Mouse (Mus musculus) erythroid progenitor cell, adult 5-6 weeks (primary cell): ENCODE results near the gene Mcmbp. TPM values are rescaled to one million over a fixed set of nuclear protein-coding genes. Genes with fewer than 3 reads are reported as not detected.
A peak's percentile ranks its signal among the peaks of the same experiment; 100 is the strongest.

Source experiments
- ATAC-seq: replicated peaks from 2 replicates; pipeline ENCODE4 v1.8.0; 2016; ENCODE audit warnings: moderate number of reproducible peaks, mild to moderate bottlenecking, moderate TSS enrichment, inconsistent platforms; ENCODE audit not compliant: poor library complexity, low FRiP score, severe bottlenecking
- total RNA-seq, 2 experiments: library from RNA; stranded (forward) in 1 of 2; stranded (reverse) in 1 of 2; fragments of 150-400 nt in 1 of 2; fragments of 186-747, 209-891 nt in 1 of 2; gene quantifications; 2 replicates each; pipeline versions ENCODE4 v1.2.3 to v1.2.4; 2015 to 2017; ENCODE audit warnings: low replicate concordance in 2 of 2

The Mcmbp gene
- 23.8 and 50.7 TPM in 2 replicates for total RNA-seq (2015; ENCODE audit: low replicate concordance)
- total RNA-seq (2017; ENCODE audit: low replicate concordance): 11.9 and 15.3 TPM in 2 replicates

DNA sequence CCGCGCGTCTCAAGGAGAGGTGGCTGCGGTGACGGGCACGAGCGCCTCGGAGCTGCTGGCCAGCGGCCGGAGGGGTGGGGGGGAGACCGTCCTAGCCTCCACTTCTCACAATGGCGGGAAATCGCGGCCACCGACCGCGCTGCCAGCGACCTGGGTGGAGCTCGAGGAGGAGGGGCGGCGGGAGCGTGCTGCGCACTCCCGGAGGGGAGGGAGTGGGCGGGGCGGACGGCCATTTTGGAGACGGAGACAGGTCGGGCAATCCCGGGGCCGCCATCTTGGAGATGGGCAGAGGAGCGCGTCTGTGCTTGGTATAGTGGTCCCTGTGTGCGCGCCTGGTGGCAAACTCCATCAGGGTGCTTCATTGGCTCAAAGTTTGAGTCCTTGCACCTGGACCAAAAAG lies at the start of gene Mcmbp:
Gene Mcmbp, minus strand, starts transcription at position 162 of the 400 bp plus-strand sequence.
- peak; percentile 86 for ATAC-seq

DNA sequence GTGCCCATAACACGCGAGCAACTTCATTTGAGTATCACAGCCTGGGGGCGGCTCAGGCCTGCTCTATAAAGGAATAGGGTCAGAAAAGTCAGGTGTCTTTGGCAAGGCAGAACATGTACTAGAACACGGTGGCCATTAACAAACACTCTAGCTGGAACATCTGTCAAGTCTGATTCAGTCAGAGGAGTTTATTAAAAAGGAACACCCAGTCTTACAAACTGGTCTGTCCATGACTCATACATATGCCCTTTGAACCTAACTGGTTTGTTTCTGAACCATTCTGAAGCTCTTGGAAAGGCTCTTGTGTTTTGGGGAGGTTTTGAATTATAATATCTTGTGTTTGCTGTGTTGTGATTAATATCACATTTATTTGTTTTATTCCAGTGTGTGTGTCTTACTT lies 49.8 kb upstream of the Mcmbp start:
- no peak for ATAC-seq

GRCm38 (mm10) chr7:128781846-128782245 lies 41.6 kb upstream of the Mcmbp start:
- no peak for ATAC-seq

DNA sequence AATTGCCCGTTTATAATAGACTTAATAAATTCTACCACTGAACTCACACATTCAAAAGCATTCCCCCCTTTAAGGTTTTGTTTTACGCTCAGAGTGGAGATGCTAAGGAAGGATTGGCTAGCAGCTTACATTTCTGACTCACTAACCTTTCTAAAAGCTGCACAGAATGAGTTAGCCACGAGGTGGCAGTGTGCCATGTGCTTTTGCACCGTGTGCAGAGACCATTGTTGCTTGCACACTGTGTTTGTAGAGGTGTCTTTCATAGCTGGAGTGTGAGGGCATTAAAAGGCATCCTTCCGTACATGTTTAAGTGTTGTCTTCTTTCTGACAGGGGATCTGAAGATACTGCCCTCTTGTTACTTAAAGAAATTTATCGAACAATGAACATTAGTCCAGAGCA lies 39.0 kb upstream of the Mcmbp start:
- ATAC-seq: 0 out of 2 replicates have a peak, but pooled peaks have one; percentile 49

GRCm38 (mm10) chr7:128777201-128777600 lies 36.9 kb upstream of the Mcmbp start:
- ATAC-seq: no peak

GRCm38 (mm10) chr7:128766696-128767095 lies 26.4 kb upstream of the Mcmbp start:
- no peak for ATAC-seq

GRCm38 (mm10) chr7:128758948-128759347 lies 18.7 kb upstream of the Mcmbp start:
- no peak for ATAC-seq

DNA sequence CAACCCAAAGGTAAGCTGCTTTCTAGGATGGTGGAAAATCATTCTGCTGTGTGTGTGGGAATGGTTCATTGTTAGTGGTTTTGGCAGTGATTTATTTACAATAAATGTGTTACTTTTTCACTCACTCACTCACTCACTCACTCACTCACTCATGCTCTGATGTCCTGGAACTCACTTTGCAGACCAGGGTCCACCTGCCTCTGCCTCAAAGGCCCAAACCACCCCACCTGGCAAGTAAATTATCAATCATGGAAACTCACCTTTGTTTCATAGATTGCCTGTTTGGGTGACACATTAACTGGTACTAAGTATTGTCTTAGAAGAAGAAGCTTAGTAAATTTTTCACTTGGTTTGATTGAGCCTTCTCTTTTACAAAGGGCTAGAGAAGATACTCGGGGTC lies 15.1 kb upstream of the Mcmbp start:
- ATAC-seq: no peak

GRCm38 (mm10) chr7:128752012-128752411 lies 11.7 kb upstream of the Mcmbp start:
- no peak for ATAC-seq

DNA sequence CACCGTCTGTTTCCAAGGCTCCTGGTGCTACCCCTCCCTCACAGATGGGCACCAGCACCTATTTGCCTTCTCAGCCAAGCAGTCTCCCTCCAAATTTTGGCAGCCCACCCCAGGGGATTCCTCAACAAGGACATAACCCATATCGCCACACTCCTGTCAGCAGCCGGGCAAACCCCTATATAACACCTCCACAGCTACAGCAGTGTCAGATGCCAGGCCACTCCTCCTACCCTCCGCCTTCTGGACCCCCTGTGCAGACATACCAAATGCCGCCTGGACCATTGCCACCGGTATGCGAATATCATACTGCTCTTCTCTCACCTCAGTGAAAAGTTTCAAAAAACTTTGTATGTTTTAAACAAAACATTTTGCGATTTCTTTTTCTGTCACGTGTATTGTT lies 10.0 kb upstream of the Mcmbp start:
- no peak for ATAC-seq

- ATAC-seq: peak; percentile 82
Measured at GRCm38 (mm10) chr7:128748758-128749157, 8.5 kb upstream of the Mcmbp start.

DNA sequence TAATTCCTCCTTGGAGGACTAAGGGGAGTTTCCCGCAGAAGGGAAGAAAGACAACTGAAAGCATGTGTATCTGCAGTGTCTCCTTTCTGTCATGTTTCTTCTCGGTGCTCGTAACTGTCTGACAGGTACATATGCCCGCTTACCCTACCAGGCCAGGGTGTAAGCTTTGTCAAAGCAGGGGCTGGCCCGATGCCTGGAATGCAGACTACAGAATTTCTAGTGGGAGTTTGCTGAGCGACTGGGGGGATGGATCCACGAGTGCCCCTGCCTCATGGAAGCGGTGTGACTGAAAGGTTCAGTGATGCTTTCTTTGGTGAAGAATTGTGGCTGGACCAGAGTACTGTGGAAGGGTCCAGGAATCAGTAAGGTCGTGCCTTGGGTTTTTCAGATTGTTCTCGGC lies 5.9 kb upstream of the Mcmbp start:
- no peak for ATAC-seq

DNA sequence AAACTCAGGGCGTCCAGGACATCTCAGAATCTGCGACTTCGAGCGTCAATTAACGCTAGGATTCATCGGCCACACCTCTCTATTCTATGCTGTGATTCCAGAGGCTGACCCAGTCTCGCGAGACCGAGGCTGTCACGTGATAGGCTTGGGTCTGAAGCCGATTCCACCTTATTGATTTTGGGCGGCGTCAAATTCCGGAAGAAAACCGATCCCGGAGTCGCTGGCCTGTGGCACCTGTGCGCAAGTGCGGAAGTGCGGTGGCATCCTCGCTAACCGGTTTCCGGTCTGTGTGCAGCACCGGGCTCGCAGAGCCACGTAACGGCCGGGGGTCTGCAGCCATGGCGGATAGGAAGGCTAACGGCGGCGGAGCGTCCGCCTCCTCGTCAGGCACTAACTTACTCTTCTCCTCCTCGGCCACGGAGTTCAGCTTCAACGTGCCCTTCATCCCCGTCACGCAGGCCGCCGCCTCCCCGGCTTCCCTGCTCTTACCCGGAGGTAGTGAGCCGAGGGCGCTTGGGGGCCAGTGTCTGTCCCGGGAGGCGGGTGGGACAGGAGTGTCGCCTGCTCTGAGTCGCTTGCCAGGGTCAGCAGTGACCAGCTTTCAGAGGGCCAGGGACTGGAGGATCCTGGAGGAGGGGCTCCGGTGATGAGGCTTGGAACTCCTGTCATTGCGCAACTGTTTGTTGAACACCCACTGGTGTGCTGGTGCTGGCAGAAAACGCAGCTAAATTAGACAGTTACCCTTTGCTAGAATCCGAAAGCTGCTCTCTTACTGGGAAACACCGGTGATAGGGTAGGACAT lies 4.6 kb upstream of the Mcmbp start, which contains the start of gene Sec23ip:
Gene Sec23ip, plus strand, starts transcription at position 260 of the 802 bp plus-strand sequence.
- ATAC-seq: peak; percentile 86

DNA sequence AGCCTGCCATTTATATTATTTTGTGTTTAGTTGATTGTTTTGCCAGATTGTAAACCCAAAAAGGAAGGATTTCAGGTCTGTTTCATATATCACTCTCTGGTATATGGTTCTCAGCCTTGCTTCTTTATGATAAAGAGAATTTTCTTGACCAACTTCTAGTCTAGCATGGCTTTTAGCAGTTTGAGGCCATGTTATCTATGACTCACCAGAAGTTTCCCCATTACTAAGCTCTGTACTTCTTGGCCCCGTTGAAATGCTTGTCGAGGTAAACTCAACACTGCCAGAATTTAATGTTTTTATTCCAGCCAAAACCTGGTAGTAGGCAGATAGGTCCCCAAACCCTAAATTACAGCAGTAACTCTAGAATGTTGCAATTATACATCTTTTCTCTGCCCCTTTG lies 3.6 kb upstream of the Mcmbp start:
- no peak for ATAC-seq

GRCm38 (mm10) chr7:128739462-128740277 lies 625 bp downstream of the Mcmbp start:
- ATAC-seq: peak; percentile 17; the same call in 1 of the 2 replicates

DNA sequence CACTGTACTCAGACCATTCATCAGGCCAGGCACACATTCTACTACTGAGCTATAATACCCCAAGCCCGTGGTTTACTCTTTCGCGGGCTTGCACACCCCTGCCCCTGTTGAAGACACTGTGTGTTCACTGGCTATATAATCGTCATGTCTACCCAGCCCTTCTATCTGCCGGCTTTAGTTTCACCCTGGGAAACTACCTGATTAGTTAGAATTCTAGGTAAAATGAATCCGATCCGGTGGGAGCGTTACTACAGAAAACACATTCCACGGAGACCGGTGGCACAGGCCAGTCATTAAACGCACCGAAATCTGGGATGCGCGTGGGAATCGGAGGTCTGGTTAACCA lies 1.2 kb downstream of the Mcmbp start:
- no peak for ATAC-seq

DNA sequence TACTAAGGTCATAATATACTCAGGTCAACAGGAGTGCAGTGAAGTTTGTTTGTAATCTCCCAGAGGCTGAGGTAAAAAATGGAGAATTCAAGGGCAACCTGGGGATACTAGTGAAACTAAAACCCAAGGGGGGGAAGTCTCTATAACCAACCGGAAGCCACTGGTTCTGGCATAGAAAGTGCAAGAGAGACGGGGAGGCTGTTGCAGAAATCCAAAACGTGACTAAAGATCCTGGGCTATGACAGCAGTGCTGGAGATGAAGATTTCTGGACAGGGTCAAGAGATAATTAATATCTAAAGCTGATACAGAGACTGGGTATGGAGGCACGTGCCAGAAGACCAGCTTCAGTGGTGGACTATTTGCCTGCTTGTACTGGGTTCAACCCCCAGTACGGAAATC lies 2.3 kb downstream of the Mcmbp start:
- no peak for ATAC-seq

DNA sequence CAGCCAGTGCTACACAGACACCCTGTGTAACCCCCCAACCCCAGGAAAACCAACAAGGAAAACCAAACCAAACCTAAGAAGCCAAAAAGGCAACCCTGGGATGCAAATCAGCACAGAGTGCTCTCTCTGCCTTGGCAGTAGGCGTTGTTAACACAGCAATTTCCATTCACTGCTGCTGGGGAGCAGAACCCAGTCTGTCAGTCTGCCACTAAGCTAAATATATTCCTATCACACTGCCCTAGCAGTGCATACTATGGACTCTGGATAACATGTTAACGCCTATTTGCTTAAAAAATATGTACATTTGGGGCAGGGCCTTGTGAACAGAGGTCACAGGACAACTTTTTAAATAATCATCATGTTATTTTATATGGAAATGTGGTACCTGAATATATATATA lies 8.7 kb downstream of the Mcmbp start:
- no peak for ATAC-seq

GRCm38 (mm10) chr7:128728738-128729137 lies 11.6 kb downstream of the Mcmbp start:
- ATAC-seq: no peak

DNA sequence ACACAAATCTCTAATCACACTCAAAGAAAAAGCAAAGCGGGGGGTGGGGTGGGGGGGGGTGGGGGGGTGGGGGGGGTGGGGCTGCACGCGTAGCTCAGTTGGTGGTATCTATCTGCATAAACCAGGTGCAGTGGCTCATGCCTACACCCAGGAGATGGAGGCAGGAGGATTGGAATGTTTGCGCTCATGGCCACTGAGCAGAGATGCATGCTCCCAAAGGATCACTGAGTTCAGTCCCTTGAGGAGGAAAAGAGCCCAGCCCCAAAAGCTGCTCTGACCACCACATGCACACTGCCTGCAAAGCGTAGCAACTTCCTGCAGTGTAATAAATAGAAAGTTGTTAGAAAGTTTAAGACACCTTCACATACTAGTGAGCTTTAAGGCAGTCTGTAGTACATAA lies 12.6 kb downstream of the Mcmbp start:
- ATAC-seq: no peak

GRCm38 (mm10) chr7:128726999-128727398 lies 13.3 kb downstream of the Mcmbp start:
- ATAC-seq: no peak
